Mouse (Mus musculus) thymus, adult 2 months (tissue): ENCODE results near the gene Itgal.

Experiments
- CTCF ChIP-seq: fragments of 200-500 bp; IDR thresholded peaks from 2 replicates; pipeline ENCODE4 v1.5.1; 2012; ENCODE audit warnings: mild to moderate bottlenecking, control low read depth, low read length, moderate library complexity, borderline replicate concordance; ENCODE audit not compliant: control insufficient read depth, poor library complexity, insufficient read depth; ENCODE audit errors: extremely low read depth
- POLR2A ChIP-seq: fragments of 200-500 bp; IDR thresholded peaks from 2 replicates; pipeline ENCODE4 v1.6.1; 2012; ENCODE audit warnings: mild to moderate bottlenecking, low read length, control low read depth, moderate library complexity; ENCODE audit not compliant: control insufficient read depth, poor library complexity, insufficient read depth; ENCODE audit errors: extremely low read depth

DNA sequence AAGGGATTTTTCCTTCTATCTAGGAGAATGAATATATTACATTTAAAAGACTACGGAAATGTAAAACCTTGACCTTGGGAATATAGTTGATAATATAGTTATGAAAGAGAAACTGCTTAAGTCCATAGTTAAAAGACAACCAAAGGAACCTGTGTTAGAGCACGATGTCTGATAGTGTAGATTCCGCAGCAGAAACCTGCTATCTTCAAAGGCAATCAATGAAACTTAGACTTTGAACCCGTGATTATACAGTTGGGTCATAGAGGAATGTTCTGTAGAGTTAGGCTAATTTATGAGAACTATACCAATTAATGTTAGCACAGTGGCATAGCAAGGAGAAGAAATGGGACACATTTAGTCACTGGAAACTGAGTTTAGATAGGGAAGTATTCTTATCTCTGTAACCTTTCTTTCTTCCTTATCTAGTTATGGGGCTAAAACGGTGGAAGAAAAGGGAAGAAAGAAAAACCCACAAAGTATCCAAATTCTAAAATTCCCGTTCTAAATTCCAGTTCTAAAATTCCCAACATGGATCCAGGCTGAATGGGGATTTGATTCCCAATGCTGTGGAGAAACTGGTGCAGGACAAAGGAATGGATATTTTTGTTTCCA lies 82.4 kb downstream of the Itgal start:
- TF ChIP-seq POLR2A (no peak), CTCF (no peak)
